Mouse (Mus musculus): ENCODE data around the gene Wdr61. TPM values are rescaled to one million over a fixed set of nuclear protein-coding genes. Genes with fewer than 3 reads are reported as not detected.
A peak's percentile ranks its signal among the peaks of the same experiment; 100 is the strongest.

Gene Wdr61
- polyA plus RNA-seq, 1 experiment, result 29.6 TPM

DNA sequence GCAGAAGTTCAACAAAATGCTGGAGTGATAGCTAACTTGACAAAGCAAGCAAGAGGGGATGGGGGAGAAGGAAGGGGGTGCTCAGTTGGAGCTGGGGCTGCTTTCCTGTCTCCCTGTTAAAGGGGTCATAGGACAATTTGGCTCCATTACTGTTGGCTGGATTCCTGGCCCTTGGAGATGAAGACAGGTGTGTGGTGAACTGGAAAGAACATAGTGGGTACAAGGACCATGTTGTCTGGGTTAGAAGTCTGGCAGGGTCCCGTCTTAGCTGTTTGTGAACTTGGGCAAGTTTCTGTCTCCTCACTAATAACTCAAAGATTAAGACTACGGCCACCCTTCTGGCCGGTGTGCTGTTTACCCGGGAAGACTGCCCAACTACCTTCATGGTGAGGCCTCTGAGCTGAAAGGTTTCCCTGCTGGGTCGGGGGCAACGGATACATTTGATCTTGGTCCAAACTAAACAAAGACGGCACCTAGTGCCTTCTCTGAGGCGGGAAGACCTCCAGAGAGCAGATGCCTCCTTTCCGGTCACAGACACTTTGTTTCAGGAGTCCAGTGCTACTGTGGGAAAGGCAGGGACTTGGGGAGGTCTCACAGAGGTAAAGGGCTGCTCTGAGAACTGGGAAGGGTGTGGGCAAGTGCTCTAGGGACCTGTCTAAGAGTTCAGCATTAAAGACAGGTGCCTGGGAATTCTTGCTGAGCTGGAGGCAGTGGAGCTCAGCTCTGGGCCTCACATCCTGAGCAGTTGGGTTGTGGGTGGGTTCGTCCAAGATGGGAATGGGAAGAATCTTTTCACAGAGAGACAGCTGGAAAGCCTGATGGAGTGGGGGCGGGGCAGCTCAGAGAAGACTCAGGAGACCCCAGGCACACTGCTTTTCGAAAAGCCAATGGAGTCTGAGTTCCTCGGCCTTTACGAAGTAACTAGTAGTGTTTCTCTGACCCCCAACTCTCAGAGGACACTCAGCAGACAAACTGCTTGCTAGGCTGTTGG lies 46.8 kb downstream of the Wdr61 start:
- DNase-seq (ENCODE audit: low read depth, low spot score), result no peak
- 58% methylated on average over 14 of the region's 14 CpGs for WGBS

DNA sequence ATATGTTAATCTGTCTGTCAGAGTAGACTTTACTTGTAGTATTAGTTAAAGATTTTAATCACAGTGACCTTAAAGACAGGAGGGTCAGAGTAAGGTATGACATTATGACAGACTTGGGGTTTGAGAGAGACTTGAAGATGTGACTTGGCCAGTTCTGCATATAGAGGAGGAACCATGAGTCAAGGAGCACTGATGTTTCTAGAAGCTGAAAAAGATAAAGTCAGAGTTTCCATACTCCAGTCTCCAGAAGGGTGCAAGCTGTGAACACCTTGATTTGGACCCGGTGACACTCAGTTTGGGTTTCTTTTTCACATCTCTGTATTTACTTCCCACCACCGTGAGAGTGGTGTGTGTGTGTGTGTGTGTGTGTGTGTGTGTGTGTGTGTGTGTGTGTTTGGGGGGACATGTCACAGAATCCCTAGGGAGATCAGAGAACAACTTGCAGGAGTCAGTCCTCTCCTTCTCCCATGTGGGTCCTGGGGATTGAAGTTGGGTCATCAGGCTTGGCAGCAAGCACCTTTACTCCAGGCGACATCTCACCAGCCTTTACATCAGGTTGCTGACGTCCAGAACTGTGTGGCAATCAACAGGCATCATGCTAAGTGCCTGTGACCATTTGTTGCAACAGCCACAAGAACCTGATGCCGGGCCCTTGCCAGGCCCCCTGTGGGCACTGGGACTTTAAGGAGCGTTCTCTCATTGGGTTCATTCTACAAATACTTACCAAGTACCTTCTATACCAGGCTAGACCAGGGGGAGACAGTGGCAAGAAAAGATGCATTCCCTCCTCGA lies 50.3 kb downstream of the Wdr61 start:
- 80% methylated on average over 7 of the region's 7 CpGs for WGBS
- DNase-seq (ENCODE audit: low read depth, low spot score), result no peak

DNA sequence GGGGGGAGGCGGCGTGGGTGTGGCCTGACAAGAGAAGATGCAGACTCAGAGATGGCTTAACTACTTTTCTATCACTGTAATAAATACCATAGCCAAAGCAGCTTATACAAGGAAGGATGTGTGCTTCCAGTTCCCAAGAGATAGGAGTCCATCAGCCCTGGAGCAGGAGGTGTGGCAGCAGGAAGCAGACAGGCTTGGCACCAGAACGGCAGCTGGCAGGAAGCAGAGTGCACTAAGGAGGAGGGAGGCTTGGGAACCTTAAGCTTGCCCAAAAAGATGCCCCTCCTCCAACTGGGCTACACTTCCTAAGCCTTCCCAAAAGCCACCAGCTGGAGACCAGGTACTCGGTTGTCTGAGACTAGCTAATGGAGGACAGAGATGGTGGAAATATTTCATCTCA lies 51.5 kb downstream of the Wdr61 start:
- no peak for DNase-seq (ENCODE audit: low read depth, low spot score)
- 22% methylated on average over 4 of the region's 4 CpGs for whole genome bisulfite sequencing

DNA sequence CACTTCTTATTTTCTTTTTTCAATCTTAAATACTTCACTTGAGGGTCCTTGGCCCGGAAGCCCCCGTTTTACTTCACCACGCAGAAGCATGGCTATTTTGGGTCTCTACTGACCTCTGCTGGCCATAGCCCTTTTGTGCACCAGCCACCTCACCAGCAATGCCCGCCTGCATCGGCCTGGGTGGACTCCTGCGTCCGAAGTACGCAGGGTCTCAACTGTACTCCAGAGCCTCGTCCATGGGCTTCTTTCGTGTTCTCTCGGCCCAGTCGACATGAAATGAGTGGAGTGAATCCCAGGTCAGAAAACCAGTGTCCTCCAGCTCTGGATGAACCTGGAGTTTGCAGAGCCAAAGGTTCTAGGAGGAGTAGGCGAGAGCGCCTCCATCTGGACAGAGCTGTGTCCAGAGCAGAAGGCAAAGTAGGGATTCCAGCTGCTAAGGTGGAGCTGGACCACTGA lies 57.8 kb downstream of the Wdr61 start:
- DNase-seq (ENCODE audit: low read depth, low spot score), result peak; percentile 28
- 4% methylated on average over 14 of the region's 14 CpGs for WGBS

DNA sequence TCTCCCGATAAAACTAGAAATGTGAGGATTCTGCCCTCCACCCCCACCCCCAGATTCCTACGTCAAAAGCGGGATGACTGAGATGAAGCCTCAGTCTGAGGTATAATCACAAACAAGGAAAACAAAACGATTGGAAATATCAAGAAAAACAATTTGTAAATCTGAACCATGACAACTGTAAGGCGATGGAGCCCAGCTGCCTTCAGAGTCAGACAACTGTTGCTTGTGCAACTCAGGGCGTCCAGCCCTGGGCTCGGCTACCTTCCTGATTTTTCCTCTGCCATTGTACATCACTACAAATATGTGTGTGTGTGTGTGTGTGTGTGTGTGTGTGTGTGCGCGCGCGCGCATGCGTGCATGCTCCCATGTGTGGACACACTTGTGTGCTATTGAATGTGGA lies 60.4 kb downstream of the Wdr61 start:
- DNase-seq (ENCODE audit: low read depth, low spot score), result no peak
- whole genome bisulfite sequencing, result 85% methylated on average over 13 of the region's 13 CpGs

DNA sequence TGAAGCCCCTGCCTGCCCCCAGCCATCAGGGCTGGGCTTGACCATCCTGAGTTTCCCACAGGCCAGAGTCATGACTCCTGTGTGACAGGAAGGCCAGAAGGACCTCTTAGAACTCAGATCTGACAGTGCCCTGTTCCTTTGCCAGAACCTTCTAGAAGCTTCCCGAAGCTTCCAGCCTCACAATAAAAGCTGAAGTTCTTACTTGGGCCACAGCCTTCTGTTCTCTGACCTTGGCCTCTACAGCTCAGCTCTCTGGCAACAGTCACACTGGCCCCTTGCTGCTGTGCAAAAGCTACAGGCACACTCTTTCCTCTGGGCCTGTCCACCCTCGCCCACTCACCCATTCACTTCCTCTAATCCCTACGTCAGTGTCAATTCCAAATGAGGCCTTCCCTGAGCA lies 62.4 kb downstream of the Wdr61 start:
- WGBS, result 85% methylated on average over 3 of the region's 3 CpGs

DNA sequence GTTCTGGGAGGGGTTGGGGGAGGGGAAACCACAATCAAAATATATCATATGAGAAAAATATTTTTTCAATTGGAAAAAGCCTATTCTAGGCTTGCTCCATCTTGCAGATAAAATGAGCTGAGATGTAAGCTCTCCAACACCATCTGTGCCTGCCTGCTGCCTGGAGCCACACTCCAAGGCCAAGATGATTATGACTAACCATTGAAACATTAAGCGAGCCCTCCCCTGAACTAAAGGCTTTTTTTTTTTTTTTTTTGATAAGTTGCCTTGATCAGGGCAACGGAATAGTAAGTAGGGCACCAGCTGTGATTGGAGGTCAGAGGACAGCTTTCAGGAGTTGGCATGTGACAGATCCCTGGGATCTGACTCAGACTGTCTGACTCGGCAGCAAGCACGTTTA lies 65.9 kb downstream of the Wdr61 start:
- no peak for DNase-seq (ENCODE audit: low read depth, low spot score)
- WGBS, result 58% methylated on average over 4 of the region's 4 CpGs

More for the DNA sequence above, 62.4 kb downstream of the Wdr61 start:
- no peak for DNase-seq (ENCODE audit: low read depth, low spot score)

DNA sequence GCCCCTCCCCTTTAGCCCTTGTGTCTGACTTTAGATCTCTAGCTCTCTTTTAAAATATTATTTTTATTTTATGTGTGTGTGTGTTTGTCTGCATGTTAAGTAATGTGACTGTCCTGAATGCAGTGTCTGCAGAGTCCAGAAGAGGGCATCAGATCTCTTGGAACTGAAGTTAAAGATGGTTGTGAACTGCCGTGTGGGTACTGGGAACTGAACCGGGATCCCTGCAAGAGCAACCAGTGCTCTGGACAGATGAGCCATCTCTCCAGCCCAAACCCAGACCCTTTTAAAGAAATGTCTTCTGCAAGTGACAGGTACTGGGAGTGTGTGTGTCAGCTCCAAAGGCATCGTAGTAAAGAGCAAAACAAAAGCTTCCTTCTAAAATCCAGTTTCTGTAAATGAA lies 68.2 kb downstream of the Wdr61 start:
- DNase-seq (ENCODE audit: low read depth, low spot score), result no peak
- 94% methylated on average over 3 of the region's 3 CpGs for WGBS

Other genes with a start within 250 kb of the Wdr61 start
- 1.1 and 1.8 TPM in 2 replicates for gene Dmxl2, start 232.9 kb downstream of the Wdr61 start, polyA plus RNA-seq (2012; rRNA removed)
- 3.8 and 6.6 TPM in 2 replicates for gene Sh2d7, start 195.5 kb downstream of the Wdr61 start, polyA plus RNA-seq (2012; rRNA removed)
- gene Cib2, start 174.3 kb downstream of the Wdr61 start, polyA plus RNA-seq (2012; rRNA removed), result 4.5 and 4.7 TPM in 2 replicates
- gene Idh3a, start 148.2 kb downstream of the Wdr61 start, polyA plus RNA-seq (2012; rRNA removed), result 64.4 and 72.2 TPM in 2 replicates
- 1.5 and 1.9 TPM in 2 replicates for gene Acsbg1, start 72.6 kb downstream of the Wdr61 start, polyA plus RNA-seq (2012; rRNA removed)
- gene Dnaja4, start 35.6 kb downstream of the Wdr61 start, polyA plus RNA-seq (2012; rRNA removed), result 2.5 and 2.6 TPM in 2 replicates
- gene Crabp1, start 30.2 kb upstream of the Wdr61 start, polyA plus RNA-seq (2012; rRNA removed), result 9.4 and 14.7 TPM in 2 replicates
- gene Ireb2, start 129.3 kb upstream of the Wdr61 start, polyA plus RNA-seq (2012; rRNA removed), result 5.2 and 8.0 TPM in 2 replicates
- gene Hykk, start 182.8 kb upstream of the Wdr61 start, polyA plus RNA-seq (2012; rRNA removed), result 0.83 and 1.0 TPM in 2 replicates
- 94.5 and 97.4 TPM in 2 replicates for gene Psma4, start 216.3 kb upstream of the Wdr61 start, polyA plus RNA-seq (2012; rRNA removed)
- gene AY074887, start 216.5 kb upstream of the Wdr61 start, polyA plus RNA-seq (2012; rRNA removed), result not detected in 2 replicates
- gene Chrna5, start 246.4 kb upstream of the Wdr61 start, polyA plus RNA-seq (2012; rRNA removed), result 0.07 and 0.17 TPM in 2 replicates